Mouse (Mus musculus) lung, adult 18-20 months (tissue): ENCODE data around the gene Gns.

Experiments
- DNase-seq, 2 experiments: peaks; one replicate each; pipeline ENCODE4 v3.0.0; 2022; ENCODE audit warnings: mixed read lengths in 2 of 2

Gene Gns

GRCm38 (mm10) chr10:121364801-121365564 is at the start of gene Gns:
Gns (plus strand) TSS chr10:121365090.
- peak; percentile 85 to 86 for DNase-seq

DNA sequence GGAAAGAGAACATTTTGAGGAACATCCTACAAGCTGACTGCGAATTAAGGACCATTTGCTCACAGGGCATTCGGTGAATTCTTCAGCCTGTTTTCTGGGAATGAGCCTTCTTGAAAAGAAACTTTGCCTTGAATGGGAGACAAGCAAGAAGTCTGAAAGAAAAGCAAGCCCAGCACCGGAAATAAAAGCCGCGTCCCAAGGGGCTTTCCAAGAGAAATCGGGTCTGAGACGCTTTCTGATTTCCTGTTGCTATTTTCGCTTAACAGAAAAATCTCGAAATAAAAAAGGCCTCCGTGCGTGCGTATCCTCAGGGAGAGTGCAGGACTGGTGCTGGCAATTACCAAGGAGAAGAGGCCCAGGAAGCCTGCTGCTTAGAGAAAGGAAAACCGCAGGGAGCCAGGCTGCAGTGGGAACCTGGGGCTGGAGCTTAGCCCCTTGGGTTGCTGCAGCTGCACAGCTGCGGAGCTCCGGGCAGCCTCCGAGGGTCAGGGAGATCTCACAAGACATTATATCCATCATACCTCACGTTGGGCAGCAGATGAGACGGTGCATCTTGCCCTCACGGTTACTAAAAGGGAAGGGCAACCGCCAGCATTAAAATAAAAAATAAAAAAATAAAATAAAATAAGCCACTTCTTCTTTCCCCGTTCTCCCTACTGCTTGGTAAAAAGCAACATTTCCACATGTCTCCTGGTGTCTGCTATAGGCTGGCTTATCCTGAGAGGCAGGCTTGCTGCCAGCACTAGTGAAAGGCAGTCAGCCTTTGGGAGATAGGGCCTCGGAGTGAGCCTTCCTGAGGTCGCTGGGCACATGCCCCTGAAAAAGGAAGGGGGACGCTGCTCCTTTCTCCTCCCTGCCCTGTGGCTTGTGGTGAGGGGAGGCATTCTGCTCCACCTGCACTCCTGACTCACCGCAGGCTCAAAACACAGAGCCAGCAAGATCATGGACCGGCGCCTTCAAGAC is 49.3 kb upstream of the Gns start:
- no peak for DNase-seq

- DNase-seq, result no peak
These were observed 48.5 kb upstream of the Gns start for GRCm38 (mm10) chr10:121316361-121316760.

GRCm38 (mm10) chr10:121318397-121318950 is 46.4 kb upstream of the Gns start:
- peak; percentile 81 to 86 for DNase-seq

- no peak for DNase-seq
These were observed 41.4 kb upstream of the Gns start for GRCm38 (mm10) chr10:121323493-121323892.

GRCm38 (mm10) chr10:121326167-121326566 is 38.7 kb upstream of the Gns start:
- no peak for DNase-seq

- no peak for DNase-seq
These were observed 35.3 kb upstream of the Gns start for GRCm38 (mm10) chr10:121329586-121329985.

DNA sequence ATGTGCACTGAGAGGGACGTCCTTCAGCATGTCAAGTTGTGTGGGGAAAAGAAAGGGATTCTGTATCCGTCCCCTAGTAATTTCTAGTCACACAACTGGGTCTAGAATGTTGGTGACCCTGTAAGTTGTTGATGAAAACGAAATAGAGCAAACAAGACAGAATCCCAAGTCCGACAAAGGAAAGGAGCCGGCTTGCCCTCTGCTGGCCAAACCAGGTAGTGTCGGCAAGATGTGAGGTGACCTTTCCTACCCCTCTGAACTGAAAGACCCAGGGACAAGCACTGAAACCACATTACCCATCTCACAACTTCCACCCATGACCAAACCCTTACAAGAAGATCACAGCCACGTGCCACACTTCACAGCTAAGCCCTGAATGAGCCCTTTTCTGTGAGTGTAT is 34.0 kb upstream of the Gns start:
- DNase-seq, result peak; percentile 73 to 74

GRCm38 (mm10) chr10:121334576-121334975 is 30.3 kb upstream of the Gns start:
- peak; percentile 62 to 76 for DNase-seq

GRCm38 (mm10) chr10:121336536-121336935 is 28.4 kb upstream of the Gns start:
- peak in 1 of 2 experiments; percentile 42 for DNase-seq

DNA sequence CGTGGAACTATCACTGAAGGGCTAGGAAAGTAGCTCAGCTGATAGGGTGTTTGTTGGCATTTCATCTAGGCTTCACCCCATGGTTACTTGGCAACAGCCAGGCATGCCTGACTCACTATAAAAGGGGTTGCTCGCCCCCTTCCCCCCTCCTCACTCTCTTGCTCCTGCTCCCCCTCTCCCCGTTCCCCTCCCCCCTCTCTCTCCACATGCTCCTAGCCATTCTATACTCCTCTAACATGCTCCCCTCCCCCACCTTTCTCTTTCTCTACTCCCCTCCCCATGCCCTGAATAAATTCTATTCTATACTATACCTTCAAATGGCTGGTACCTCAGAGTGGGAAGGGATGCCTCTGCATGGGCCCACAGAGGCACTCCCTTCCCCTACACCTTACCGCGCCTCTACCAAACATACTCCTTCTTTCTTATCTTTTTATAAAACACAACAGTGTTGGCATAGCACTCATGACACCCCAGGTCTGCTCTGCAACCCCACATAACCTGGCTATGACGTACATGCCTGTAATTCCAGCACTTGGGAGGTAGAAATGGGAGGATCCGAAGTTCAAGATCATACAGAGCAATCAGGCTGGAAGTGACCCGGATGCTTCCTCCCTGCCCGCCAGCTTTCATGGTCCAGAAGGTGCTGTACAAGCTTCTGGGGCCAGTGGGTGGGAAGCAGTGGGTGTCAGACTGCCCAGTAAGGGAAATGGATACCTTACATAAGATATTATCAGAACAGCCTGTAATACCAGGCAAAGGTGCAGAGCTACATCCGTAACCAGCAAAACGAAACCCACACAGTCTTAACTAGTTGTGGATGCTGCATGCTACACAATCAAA is 23.9 kb upstream of the Gns start:
- peak in 1 of 2 experiments; percentile 30 for DNase-seq

DNA sequence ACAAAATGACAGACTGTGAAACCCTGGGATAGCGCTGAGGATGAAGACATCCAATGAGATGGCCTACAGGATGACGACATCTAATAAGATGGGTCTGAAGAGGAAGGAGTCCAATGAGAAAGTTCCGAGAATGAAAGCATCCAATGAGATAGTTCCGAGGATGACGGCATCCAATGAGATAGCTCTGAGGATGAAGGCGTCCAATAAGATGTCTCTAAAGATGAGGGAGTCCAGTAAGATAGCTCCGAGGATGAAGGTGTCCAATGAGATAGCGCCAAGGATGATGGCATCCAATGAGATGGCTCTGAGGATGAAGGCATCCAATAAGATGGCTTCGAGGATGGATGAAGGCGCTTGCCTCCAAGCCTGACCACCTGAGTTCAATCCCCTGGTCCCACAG is 22.6 kb upstream of the Gns start:
- no peak for DNase-seq

DNA sequence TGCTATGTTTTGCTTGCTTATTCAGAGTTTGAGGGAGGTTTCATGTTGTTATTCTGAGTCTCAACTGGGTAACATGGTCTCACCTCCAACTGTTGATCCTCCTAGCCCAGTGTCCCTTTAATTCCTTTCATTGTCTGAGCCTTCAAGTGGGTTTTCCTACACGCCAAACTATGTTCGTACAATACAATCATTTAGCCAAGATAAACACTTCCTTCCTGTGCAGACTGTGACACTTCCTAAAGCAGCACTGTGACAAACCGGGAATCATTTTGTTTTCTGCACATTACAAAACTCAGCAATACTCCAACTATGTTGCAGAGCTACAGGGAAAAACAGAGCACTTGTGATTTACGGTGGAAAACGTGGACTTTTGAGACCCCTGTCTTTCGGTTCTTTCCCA is 21.0 kb upstream of the Gns start:
- no peak for DNase-seq

GRCm38 (mm10) chr10:121349244-121349643 is 15.6 kb upstream of the Gns start:
- DNase-seq, result no peak

- peak; percentile 52 to 62 for DNase-seq
These were observed 14.4 kb upstream of the Gns start for GRCm38 (mm10) chr10:121350357-121351065.

DNA sequence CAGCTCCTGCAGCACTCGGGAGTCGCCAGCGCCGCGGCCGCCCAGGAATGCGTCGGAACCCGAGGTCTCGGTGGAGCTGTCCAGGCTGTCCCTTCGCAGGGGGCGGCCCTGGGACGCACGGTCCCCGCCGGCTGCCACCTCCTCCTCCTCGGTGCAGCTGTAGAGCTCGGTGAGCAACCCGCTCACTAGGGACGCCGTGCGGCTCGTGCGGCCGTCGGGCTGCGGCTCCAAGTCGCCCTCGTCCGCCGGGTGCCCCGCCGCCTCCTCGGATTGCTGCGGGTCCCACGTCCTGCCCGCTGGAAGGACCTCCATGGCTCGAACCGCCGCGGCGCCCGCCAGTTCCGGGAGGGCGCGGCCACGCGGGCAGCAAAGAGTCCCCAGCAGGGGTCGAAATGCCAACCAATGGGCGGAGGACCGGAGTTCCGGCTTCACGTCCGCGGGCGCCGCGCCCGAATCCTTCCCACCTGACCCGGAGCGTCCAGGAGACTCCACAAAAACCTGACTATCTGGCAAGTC is 13.8 kb upstream of the Gns start, which contains the start of gene Tbc1d30:
Gene Tbc1d30, minus strand, starts transcription at position 213 of the 516 bp plus-strand sequence.
- DNase-seq, result peak; percentile 84 to 91

DNA sequence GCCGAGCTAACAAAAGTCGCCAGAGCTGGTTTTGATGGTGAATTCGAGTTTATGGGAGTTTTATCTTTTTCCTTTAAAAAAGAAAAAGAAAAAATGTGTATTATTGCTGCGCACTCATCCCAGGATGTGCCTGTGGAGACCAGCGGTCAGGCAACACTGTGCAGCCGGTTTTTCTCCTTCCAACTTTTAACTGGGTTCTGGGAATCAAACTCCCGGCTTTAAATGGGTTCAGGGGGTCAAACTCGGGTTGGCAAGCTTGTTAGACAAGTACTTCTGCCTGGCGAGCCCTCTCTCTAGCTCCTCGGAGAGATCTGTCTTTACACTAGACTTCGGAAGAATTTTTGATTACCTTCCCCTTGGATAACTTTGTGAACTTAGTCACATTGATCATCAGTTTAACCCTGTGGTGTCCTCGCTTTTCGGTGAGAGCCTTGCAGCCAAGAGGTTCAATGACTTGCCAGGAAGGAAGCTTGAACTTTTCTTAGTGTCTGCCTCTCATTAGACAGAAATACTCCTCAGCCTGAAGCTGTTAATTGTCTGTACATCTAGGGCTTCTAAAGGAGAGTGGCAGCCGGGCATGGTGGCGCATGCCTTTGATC is 13.1 kb upstream of the Gns start:
- DNase-seq, result no peak

DNA sequence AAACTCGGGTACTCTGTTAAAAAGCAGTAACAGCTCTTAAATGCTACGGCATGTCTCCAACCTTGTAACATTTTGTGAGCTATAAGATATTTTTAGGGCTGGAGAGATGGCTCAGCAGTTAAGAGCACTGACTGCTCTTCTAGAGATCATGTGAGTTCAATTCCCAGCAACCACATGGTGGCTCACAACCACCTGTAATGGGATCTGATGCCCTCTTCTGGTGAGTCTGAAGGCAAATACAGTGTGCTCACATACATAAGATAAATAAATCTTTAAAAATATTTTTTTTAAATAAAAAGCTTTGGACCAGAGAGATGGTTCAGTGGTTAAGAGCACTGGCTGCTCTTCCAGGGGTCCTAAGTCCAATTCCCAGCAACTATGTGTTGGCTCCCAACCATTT is 4.5 kb upstream of the Gns start:
- DNase-seq, result no peak

DNA sequence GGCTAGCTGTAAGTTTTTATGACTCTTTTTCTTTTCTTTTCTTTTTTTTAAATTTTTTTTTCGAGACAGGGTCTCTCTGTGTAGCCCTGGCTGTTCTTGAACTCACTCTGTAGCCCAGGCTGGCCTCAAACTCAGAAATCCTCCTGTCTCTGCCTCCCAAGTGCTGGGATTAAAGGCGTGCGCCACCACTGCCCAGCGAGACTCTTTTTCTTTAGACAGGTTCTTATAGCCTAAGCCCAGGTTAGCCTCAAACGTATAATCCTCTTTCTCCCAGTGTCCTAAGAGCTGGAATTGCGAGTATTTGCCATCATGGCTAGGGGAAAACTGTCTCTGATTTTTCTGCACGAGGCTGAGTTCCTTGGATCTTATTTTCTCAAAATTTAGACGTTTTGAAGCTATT is 1.7 kb upstream of the Gns start:
- DNase-seq, result no peak

- DNase-seq, result no peak
These were observed 584 bp upstream of the Gns start for GRCm38 (mm10) chr10:121364306-121364705.

GRCm38 (mm10) chr10:121365781-121366272 is 937 bp downstream of the Gns start:
- peak; percentile 57 to 59 for DNase-seq
